Mouse (Mus musculus) thymus, adult 2 months (tissue): Measurements from ENCODE around the gene Gsg1l. TPM values are rescaled to one million over a fixed set of nuclear protein-coding genes. Genes with fewer than 3 reads are reported as not detected.

Source experiments
- DNase-seq: peaks from one replicate; pipeline ENCODE4 v3.0.0; 2021
- H3K27ac ChIP-seq: fragments of 200-500 bp; 2 replicates; pipeline ENCODE4 v1.5.1; 2012; ENCODE audit warnings: low read length, control low read depth; ENCODE audit not compliant: control insufficient read depth, insufficient read depth
- H3K27me3 ChIP-seq: fragments of 200-500 bp; 2 replicates; pipeline ENCODE4 v1.6.1; 2012; ENCODE audit warnings: mild to moderate bottlenecking, low read length, moderate library complexity, mixed read lengths; ENCODE audit not compliant: control insufficient read depth, insufficient read depth
- H3K36me3 ChIP-seq: fragments of 200-500 bp; 2 replicates; pipeline ENCODE4 v1.6.1; 2012; ENCODE audit warnings: mild to moderate bottlenecking, low read length, moderate library complexity; ENCODE audit not compliant: control insufficient read depth, insufficient read depth
- H3K4me1 ChIP-seq: fragments of 200-500 bp; replicated peaks from 2 replicates; pipeline ENCODE4 v1.6.1; 2012; ENCODE audit warnings: low read length; ENCODE audit not compliant: control insufficient read depth, insufficient read depth
- H3K4me3 ChIP-seq: fragments of 200-500 bp; 2 replicates; pipeline ENCODE4 v1.5.1; 2012; ENCODE audit warnings: mild to moderate bottlenecking, low read length, control low read depth, moderate library complexity; ENCODE audit not compliant: control insufficient read depth, insufficient read depth
- CTCF ChIP-seq: fragments of 200-500 bp; IDR thresholded peaks from 2 replicates; pipeline ENCODE4 v1.5.1; 2012; ENCODE audit warnings: mild to moderate bottlenecking, control low read depth, low read length, moderate library complexity, borderline replicate concordance; ENCODE audit not compliant: control insufficient read depth, poor library complexity, insufficient read depth; ENCODE audit errors: extremely low read depth
- POLR2A ChIP-seq: fragments of 200-500 bp; IDR thresholded peaks from 2 replicates; pipeline ENCODE4 v1.6.1; 2012; ENCODE audit warnings: mild to moderate bottlenecking, low read length, control low read depth, moderate library complexity; ENCODE audit not compliant: control insufficient read depth, poor library complexity, insufficient read depth; ENCODE audit errors: extremely low read depth
- WGBS: fragments of 180-500 bp; shearing (Covaris S2); methylation state at CpG from one replicate; pipeline ENCODE4 v1.1.7; 2018; 5-methylcytosine and 5-hydroxymethylcytosine counted together
- polyA plus RNA-seq: library from polyadenylated mRNA; depleted of rRNA; stranded (reverse); fragments of >200 nt; gene quantifications from 2 replicates; pipeline ENCODE4 v1.2.3, GENCODE M21; 2012

Gene Gsg1l
- polyA plus RNA-seq, 1 experiment = 0.94 TPM

GRCm38 (mm10) chr7:126094738-126095137 lies 12.5 kb upstream of the Gsg1l start:
- Histone ChIP-seq H3K4me1 (peaks cover 4% of the 10 kb centered on the region; the same call in 1 of the 2 replicates), H3K27me3 (no peaks in the 10 kb centered on the region), H3K27ac (no peak overlapping the region), H3K4me3 (no peak overlapping the region), H3K36me3 (no peaks in the 10 kb centered on the region; the same call in 1 of the 2 replicates)
- DNase-seq = no peak
- TF ChIP-seq POLR2A = no peak
- no peak for TF ChIP-seq CTCF
- 60% methylated on average over 5 of the region's 5 CpGs for WGBS

GRCm38 (mm10) chr7:126093162-126093561 lies 11.0 kb upstream of the Gsg1l start:
- TF ChIP-seq POLR2A (no peak), CTCF (no peak)
- H3K4me3 ChIP-seq = no peak overlapping the region
- H3K4me1 ChIP-seq = peaks cover 4% of the 10 kb centered on the region; the same call in 1 of the 2 replicates
- DNase-seq = no peak
- 63% methylated on average over 3 of the region's 3 CpGs for WGBS
- H3K36me3 ChIP-seq = no peaks in the 10 kb centered on the region
- H3K27me3 ChIP-seq = no peaks in the 10 kb centered on the region
- H3K27ac ChIP-seq = no peak overlapping the region

GRCm38 (mm10) chr7:126089782-126090181 lies 7.6 kb upstream of the Gsg1l start:
- Histone ChIP-seq H3K4me3 (no peak overlapping the region), H3K27me3 (no peaks in the 10 kb centered on the region), H3K4me1 (no peaks in the 10 kb centered on the region), H3K27ac (no peak overlapping the region), H3K36me3 (no peaks in the 10 kb centered on the region)
- 14% methylated on average over 6 of the region's 6 CpGs for WGBS
- DNase-seq = peak; percentile 57
- 0 out of 2 replicates have a peak, but pooled peaks have one; percentile 47 for TF ChIP-seq CTCF
- no peak for TF ChIP-seq POLR2A

DNA sequence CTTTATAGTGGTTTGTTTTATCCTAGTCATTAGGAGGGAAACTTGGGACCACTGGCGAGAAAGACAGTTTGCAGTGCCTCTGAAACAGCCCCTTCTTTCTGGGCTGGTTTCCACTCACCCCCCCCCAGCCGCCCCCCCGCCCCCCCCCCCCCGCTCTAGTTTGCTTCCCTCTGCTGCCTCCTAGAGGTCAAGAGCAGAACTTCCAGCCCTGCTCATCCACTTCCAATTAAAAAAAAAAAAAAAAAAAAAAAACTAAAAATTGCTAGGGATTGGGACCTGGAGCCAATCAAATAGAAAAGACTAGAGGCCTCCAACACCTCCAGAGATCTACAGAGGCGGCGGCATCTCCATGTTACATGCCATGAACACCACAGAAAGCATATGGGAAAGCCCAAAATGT lies 5.9 kb upstream of the Gsg1l start:
- H3K4me3 ChIP-seq = no peak overlapping the region
- H3K27ac ChIP-seq = no peak overlapping the region
- no peaks in the 10 kb centered on the region; the same call in 1 of the 2 replicates for H3K27me3 ChIP-seq
- H3K4me1 ChIP-seq = no peaks in the 10 kb centered on the region
- TF ChIP-seq CTCF (no peak), POLR2A (no peak)
- H3K36me3 ChIP-seq = no peaks in the 10 kb centered on the region
- no peak for DNase-seq
- WGBS = 18% methylated on average over 6 of the region's 6 CpGs

GRCm38 (mm10) chr7:126087602-126088001 lies 5.4 kb upstream of the Gsg1l start:
- TF ChIP-seq POLR2A = no peak
- no peak for TF ChIP-seq CTCF

GRCm38 (mm10) chr7:126086321-126086741 lies 4.1 kb upstream of the Gsg1l start:
- Histone ChIP-seq H3K4me1 (peaks cover 7% of the 10 kb centered on the region), H3K4me3 (no peak overlapping the region), H3K27ac (no peak overlapping the region), H3K27me3 (peaks cover 12% of the 10 kb centered on the region; the same call in 1 of the 2 replicates), H3K36me3 (no peaks in the 10 kb centered on the region)
- TF ChIP-seq POLR2A (no peak), CTCF (no peak)
- no peak for DNase-seq
- WGBS = 67% methylated on average over 6 of the region's 6 CpGs

More at GRCm38 (mm10) chr7:126087602-126088001, 5.4 kb upstream of the Gsg1l start:
- Histone ChIP-seq H3K27ac (no peak overlapping the region), H3K36me3 (no peaks in the 10 kb centered on the region), H3K27me3 (peaks cover 3% of the 10 kb centered on the region; the same call in 1 of the 2 replicates), H3K4me3 (no peak overlapping the region), H3K4me1 (no peaks in the 10 kb centered on the region)
- 67% methylated on average over 10 of the region's 10 CpGs for WGBS
- DNase-seq = peak; percentile 25

- 97% methylated on average over 9 of the region's 9 CpGs for WGBS
- peaks cover 15% of the 10 kb centered on the region; the same call in 1 of the 2 replicates for H3K27me3 ChIP-seq
Observed at GRCm38 (mm10) chr7:126085154-126085553, 2.9 kb upstream of the Gsg1l start.

More at GRCm38 (mm10) chr7:126085154-126085553, 2.9 kb upstream of the Gsg1l start:
- H3K4me1 ChIP-seq = peaks cover 7% of the 10 kb centered on the region
- TF ChIP-seq POLR2A (no peak), CTCF (no peak)
- no peak overlapping the region for H3K4me3 ChIP-seq
- H3K27ac ChIP-seq = no peak overlapping the region
- no peaks in the 10 kb centered on the region for H3K36me3 ChIP-seq
- DNase-seq = no peak
